Mouse (Mus musculus) thymus, adult 2 months (tissue): Measurements from ENCODE around the gene Zfp523.

ENCODE experiments used
- CTCF ChIP-seq: fragments of 200-500 bp; IDR thresholded peaks from 2 replicates; pipeline ENCODE4 v1.5.1; 2012; ENCODE audit warnings: mild to moderate bottlenecking, control low read depth, low read length, moderate library complexity, borderline replicate concordance; ENCODE audit not compliant: control insufficient read depth, poor library complexity, insufficient read depth; ENCODE audit errors: extremely low read depth
- POLR2A ChIP-seq: fragments of 200-500 bp; IDR thresholded peaks from 2 replicates; pipeline ENCODE4 v1.6.1; 2012; ENCODE audit warnings: mild to moderate bottlenecking, low read length, control low read depth, moderate library complexity; ENCODE audit not compliant: control insufficient read depth, poor library complexity, insufficient read depth; ENCODE audit errors: extremely low read depth

- no peak for TF ChIP-seq POLR2A
- TF ChIP-seq CTCF = no peak
Observed at GRCm38 (mm10) chr17:28249062-28249461, 72.1 kb downstream of the Zfp523 start.
